Mouse (Mus musculus) small intestine, adult 2 months (tissue): ENCODE data around the gene Sptlc2. TPM values are rescaled to one million over a fixed set of nuclear protein-coding genes. Genes with fewer than 3 reads are reported as not detected.

Experiments
- H3K27ac ChIP-seq: fragments of 200-500 bp; 2 replicates; pipeline ENCODE4 v1.5.1; 2012; ENCODE audit warnings: low read depth, low read length, control low read depth, inconsistent platforms; ENCODE audit not compliant: insufficient read depth
- H3K27me3 ChIP-seq: fragments of 200-500 bp; 2 replicates; pipeline ENCODE4 v1.6.1; 2012; ENCODE audit warnings: mild to moderate bottlenecking, moderate library complexity, low read length, inconsistent platforms; ENCODE audit not compliant: control insufficient read depth, insufficient read depth
- H3K36me3 ChIP-seq: fragments of 200-500 bp; 2 replicates; pipeline ENCODE4 v1.6.1; 2012; ENCODE audit warnings: mild to moderate bottlenecking, low read length, control low read depth, inconsistent platforms; ENCODE audit not compliant: control insufficient read depth, insufficient read depth
- H3K4me1 ChIP-seq: fragments of 200-500 bp; 2 replicates; pipeline ENCODE4 v1.6.1; 2012; ENCODE audit warnings: low read length, inconsistent platforms, mixed read lengths; ENCODE audit not compliant: control insufficient read depth, insufficient read depth, insufficient read length
- H3K4me3 ChIP-seq: fragments of 200-500 bp; 2 replicates; pipeline ENCODE4 v1.5.1; 2012; ENCODE audit warnings: low read depth, mild to moderate bottlenecking, control low read depth, inconsistent platforms, low read length, moderate library complexity
- CTCF ChIP-seq: fragments of 200-500 bp; IDR thresholded peaks from 2 replicates; pipeline ENCODE4 v1.5.1; 2012; ENCODE audit warnings: low read depth, mild to moderate bottlenecking, control low read depth, inconsistent platforms, low read length, moderate library complexity, mixed read lengths; ENCODE audit not compliant: insufficient replicate concordance, insufficient read length; ENCODE audit errors: extremely low read depth
- POLR2A ChIP-seq: fragments of 200-500 bp; IDR thresholded peaks from 2 replicates; pipeline ENCODE4 v1.6.1; 2012; ENCODE audit warnings: low read depth, mild to moderate bottlenecking, control low read depth, inconsistent platforms, low read length, moderate library complexity
- WGBS: fragments of 180-500 bp; shearing (Covaris S2); methylation state at CpG from one replicate; pipeline ENCODE4 v1.1.7; 2018; 5-methylcytosine and 5-hydroxymethylcytosine counted together
- polyA plus RNA-seq: library from polyadenylated mRNA; depleted of rRNA; stranded (reverse); fragments of >200 nt; gene quantifications from 2 replicates; pipeline ENCODE4 v1.2.3, GENCODE M21; 2012

Sptlc2 gene
- polyA plus RNA-seq, 1 experiment, result 13.5 TPM

GRCm38 (mm10) chr12:87419974-87420485 is 31.9 kb upstream of the Sptlc2 start:
- peaks cover 3% of the 10 kb centered on the region; the same call in 1 of the 2 replicates for H3K4me1 ChIP-seq
- H3K27ac ChIP-seq, result no peak overlapping the region
- peaks cover 8% of the 10 kb centered on the region for H3K36me3 ChIP-seq
- TF ChIP-seq CTCF (no peak), POLR2A (no peak)
- WGBS, result 27% methylated on average over 12 of the region's 12 CpGs
- H3K4me3 ChIP-seq, result no peak overlapping the region
- H3K27me3 ChIP-seq, result no peaks in the 10 kb centered on the region

GRCm38 (mm10) chr12:87418921-87419320 is 30.8 kb upstream of the Sptlc2 start:
- H3K27me3 ChIP-seq, result no peaks in the 10 kb centered on the region
- no peak overlapping the region for H3K27ac ChIP-seq
- WGBS, result 76% methylated on average over 5 of the region's 5 CpGs
- H3K4me1 ChIP-seq, result peaks cover 3% of the 10 kb centered on the region; the same call in 1 of the 2 replicates
- no peak overlapping the region for H3K4me3 ChIP-seq
- H3K36me3 ChIP-seq, result peaks cover 5% of the 10 kb centered on the region; the same call in 1 of the 2 replicates
- TF ChIP-seq CTCF (no peak), POLR2A (no peak)

- Histone ChIP-seq H3K36me3 (no peaks in the 10 kb centered on the region), H3K27me3 (no peaks in the 10 kb centered on the region), H3K27ac (no peak overlapping the region), H3K4me3 (no peak overlapping the region), H3K4me1 (peaks cover 3% of the 10 kb centered on the region; the same call in 1 of the 2 replicates)
- no peak for TF ChIP-seq POLR2A
- TF ChIP-seq CTCF, result peak; percentile 83; the same call in 1 of the 2 replicates
- 20% methylated on average over 7 of the region's 7 CpGs for WGBS
Observed at GRCm38 (mm10) chr12:87416690-87417089, 28.5 kb upstream of the Sptlc2 start.

- H3K4me3 ChIP-seq, result no peak overlapping the region
- peaks cover 8% of the 10 kb centered on the region; the same call in 1 of the 2 replicates for H3K4me1 ChIP-seq
- 60% methylated on average over 4 of the region's 4 CpGs for WGBS
- H3K27me3 ChIP-seq, result no peaks in the 10 kb centered on the region
- TF ChIP-seq POLR2A (no peak), CTCF (no peak)
- no peak overlapping the region for H3K27ac ChIP-seq
- no peaks in the 10 kb centered on the region for H3K36me3 ChIP-seq
Observed at GRCm38 (mm10) chr12:87415358-87415757, 27.2 kb upstream of the Sptlc2 start.

- peaks cover 11% of the 10 kb centered on the region; the same call in 1 of the 2 replicates for H3K4me1 ChIP-seq
- WGBS, result 20% methylated on average over 4 of the region's 4 CpGs
- H3K36me3 ChIP-seq, result no peaks in the 10 kb centered on the region
- H3K4me3 ChIP-seq, result no peak overlapping the region
- TF ChIP-seq CTCF, result peak; percentile 79; the same call in 1 of the 2 replicates
- no peak for TF ChIP-seq POLR2A
- H3K27ac ChIP-seq, result no peak overlapping the region
- no peaks in the 10 kb centered on the region for H3K27me3 ChIP-seq
Observed at GRCm38 (mm10) chr12:87413179-87413790, 25.1 kb upstream of the Sptlc2 start.

DNA sequence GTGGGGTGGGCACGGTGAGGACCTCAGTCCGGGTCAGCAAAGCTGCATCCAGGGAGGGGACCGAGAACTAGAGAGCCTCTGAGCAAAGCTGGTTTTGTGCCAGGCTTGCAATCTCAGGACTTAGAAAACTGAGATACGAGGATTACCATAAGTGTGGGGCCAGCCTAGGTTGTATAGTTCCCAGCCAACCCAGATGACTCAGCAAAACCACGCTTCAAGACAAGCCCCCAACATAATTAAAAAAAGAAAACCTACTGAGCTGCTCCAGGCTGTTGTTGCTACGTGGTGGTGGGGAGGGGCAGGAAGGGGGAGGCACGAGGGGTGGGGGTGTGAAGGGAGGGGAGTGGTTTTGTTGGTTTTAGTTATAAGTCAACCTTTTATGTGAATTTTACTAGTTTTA is 22.8 kb upstream of the Sptlc2 start:
- WGBS, result 15% methylated on average over 7 of the region's 7 CpGs
- Histone ChIP-seq H3K27me3 (no peaks in the 10 kb centered on the region), H3K4me3 (no peak overlapping the region), H3K4me1 (peaks cover 18% of the 10 kb centered on the region), H3K36me3 (no peaks in the 10 kb centered on the region), H3K27ac (no peak overlapping the region)
- TF ChIP-seq POLR2A, result no peak
- TF ChIP-seq CTCF, result no peak

DNA sequence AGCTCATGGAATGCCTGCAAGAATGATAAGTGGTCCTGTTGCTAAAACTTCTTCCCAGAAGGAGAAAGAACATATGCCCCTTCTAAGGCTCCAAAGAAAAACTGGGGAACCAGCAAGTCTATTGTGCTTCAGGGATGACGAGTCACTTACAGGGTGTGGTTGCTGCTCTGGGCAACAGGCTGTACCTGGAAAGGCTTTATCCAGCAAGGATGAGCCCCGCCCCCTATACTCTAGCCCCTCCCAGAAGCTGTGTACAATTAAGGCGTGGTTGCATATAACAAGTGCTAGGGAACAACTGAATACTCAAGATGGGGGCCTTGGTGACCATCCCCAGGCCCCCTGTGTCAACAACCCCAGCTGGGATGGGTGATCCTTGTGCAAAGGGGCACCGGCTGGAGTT is 21.0 kb upstream of the Sptlc2 start:
- TF ChIP-seq POLR2A (no peak), CTCF (no peak)
- no peaks in the 10 kb centered on the region for H3K27me3 ChIP-seq
- no peak overlapping the region for H3K4me3 ChIP-seq
- H3K4me1 ChIP-seq, result peaks cover 25% of the 10 kb centered on the region
- 40% methylated on average over 4 of the region's 4 CpGs for WGBS
- no peaks in the 10 kb centered on the region for H3K36me3 ChIP-seq
- peak overlapping the region; percentile 97 for H3K27ac ChIP-seq
